Mouse (Mus musculus) thymus, adult 2 months (tissue): ENCODE data around the gene Adora3. TPM values are rescaled to one million over a fixed set of nuclear protein-coding genes. Genes with fewer than 3 reads are reported as not detected.

Experiments
- DNase-seq: peaks from one replicate; pipeline ENCODE4 v3.0.0; 2021
- H3K27ac ChIP-seq: fragments of 200-500 bp; 2 replicates; pipeline ENCODE4 v1.5.1; 2012; ENCODE audit warnings: low read length, control low read depth; ENCODE audit not compliant: control insufficient read depth, insufficient read depth
- H3K27me3 ChIP-seq: fragments of 200-500 bp; 2 replicates; pipeline ENCODE4 v1.6.1; 2012; ENCODE audit warnings: mild to moderate bottlenecking, low read length, moderate library complexity, mixed read lengths; ENCODE audit not compliant: control insufficient read depth, insufficient read depth
- H3K36me3 ChIP-seq: fragments of 200-500 bp; 2 replicates; pipeline ENCODE4 v1.6.1; 2012; ENCODE audit warnings: mild to moderate bottlenecking, low read length, moderate library complexity; ENCODE audit not compliant: control insufficient read depth, insufficient read depth
- H3K4me1 ChIP-seq: fragments of 200-500 bp; replicated peaks from 2 replicates; pipeline ENCODE4 v1.6.1; 2012; ENCODE audit warnings: low read length; ENCODE audit not compliant: control insufficient read depth, insufficient read depth
- H3K4me3 ChIP-seq: fragments of 200-500 bp; 2 replicates; pipeline ENCODE4 v1.5.1; 2012; ENCODE audit warnings: mild to moderate bottlenecking, low read length, control low read depth, moderate library complexity; ENCODE audit not compliant: control insufficient read depth, insufficient read depth
- CTCF ChIP-seq: fragments of 200-500 bp; IDR thresholded peaks from 2 replicates; pipeline ENCODE4 v1.5.1; 2012; ENCODE audit warnings: mild to moderate bottlenecking, control low read depth, low read length, moderate library complexity, borderline replicate concordance; ENCODE audit not compliant: control insufficient read depth, poor library complexity, insufficient read depth; ENCODE audit errors: extremely low read depth
- POLR2A ChIP-seq: fragments of 200-500 bp; IDR thresholded peaks from 2 replicates; pipeline ENCODE4 v1.6.1; 2012; ENCODE audit warnings: mild to moderate bottlenecking, low read length, control low read depth, moderate library complexity; ENCODE audit not compliant: control insufficient read depth, poor library complexity, insufficient read depth; ENCODE audit errors: extremely low read depth
- WGBS: fragments of 180-500 bp; shearing (Covaris S2); methylation state at CpG from one replicate; pipeline ENCODE4 v1.1.7; 2018; 5-methylcytosine and 5-hydroxymethylcytosine counted together
- polyA plus RNA-seq: library from polyadenylated mRNA; depleted of rRNA; stranded (reverse); fragments of >200 nt; gene quantifications from 2 replicates; pipeline ENCODE4 v1.2.3, GENCODE M21; 2012; rRNA removed

Gene Adora3
- polyA plus RNA-seq, 1 experiment = 0.90 TPM

- Histone ChIP-seq H3K36me3 (peaks cover 22% of the 10 kb centered on the region), H3K4me1 (peaks cover 7% of the 10 kb centered on the region), H3K27ac (no peak overlapping the region), H3K27me3 (no peaks in the 10 kb centered on the region), H3K4me3 (no peak overlapping the region)
- DNase-seq = no peak
- TF ChIP-seq CTCF = no peak
- no peak for TF ChIP-seq POLR2A
- WGBS = 48% methylated on average over 5 of the region's 5 CpGs
Measured at GRCm38 (mm10) chr3:105958204-105958603, 87.5 kb downstream of the Adora3 start.

Other genes starting within 250 kb of the Adora3 start
- gene Ddx20, start 183.3 kb upstream of the Adora3 start, polyA plus RNA-seq = 33.5 and 50.2 TPM in 2 replicates
- 5.5 TPM in 2 replicates for gene Inka2, start 166.3 kb upstream of the Adora3 start, polyA plus RNA-seq
- 11.8 and 14.4 TPM in 2 replicates for gene Rap1a, start 69.5 kb upstream of the Adora3 start, polyA plus RNA-seq
- gene Tmigd3, start within 50 bp of the Adora3 start, polyA plus RNA-seq = 0.82 and 1.1 TPM in 2 replicates
- 2.6 and 3.7 TPM in 2 replicates for gene I830077J02Rik, start 61.8 kb downstream of the Adora3 start, polyA plus RNA-seq
- gene Wdr77, start 88.5 kb downstream of the Adora3 start, polyA plus RNA-seq = 46.1 and 56.1 TPM in 2 replicates
- gene Atp5f1, start 89.2 kb downstream of the Adora3 start, polyA plus RNA-seq = 139 and 148 TPM in 2 replicates
- gene Ovgp1, start 102.9 kb downstream of the Adora3 start, polyA plus RNA-seq = 3.5 and 3.9 TPM in 2 replicates
- 0.19 and 0.29 TPM in 2 replicates for gene Pifo, start 143.8 kb downstream of the Adora3 start, polyA plus RNA-seq
- 0.12 and 0.27 TPM in 2 replicates for gene Chil5, start 162.0 kb downstream of the Adora3 start, polyA plus RNA-seq
- gene Chia1, start 242.4 kb downstream of the Adora3 start, polyA plus RNA-seq = 0.20 TPM in 2 replicates